Mouse (Mus musculus) small intestine, adult 2 months (tissue): ENCODE data around the gene Mapkapk5. TPM values are rescaled to one million over a fixed set of nuclear protein-coding genes. Genes with fewer than 3 reads are reported as not detected.
A peak's percentile ranks its signal among the peaks of the same experiment; 100 is the strongest.
"Not testable (repeated sequence)": the region's sequence is repeated elsewhere in the genome, so short reads cannot be mapped to it uniquely, and the experiment has no call there.

Experiments
- H3K27ac ChIP-seq: fragments of 200-500 bp; 2 replicates; pipeline ENCODE4 v1.5.1; 2012; ENCODE audit warnings: low read depth, low read length, control low read depth, inconsistent platforms; ENCODE audit not compliant: insufficient read depth
- H3K27me3 ChIP-seq: fragments of 200-500 bp; 2 replicates; pipeline ENCODE4 v1.6.1; 2012; ENCODE audit warnings: mild to moderate bottlenecking, moderate library complexity, low read length, inconsistent platforms; ENCODE audit not compliant: control insufficient read depth, insufficient read depth
- H3K36me3 ChIP-seq: fragments of 200-500 bp; 2 replicates; pipeline ENCODE4 v1.6.1; 2012; ENCODE audit warnings: mild to moderate bottlenecking, low read length, control low read depth, inconsistent platforms; ENCODE audit not compliant: control insufficient read depth, insufficient read depth
- H3K4me1 ChIP-seq: fragments of 200-500 bp; 2 replicates; pipeline ENCODE4 v1.6.1; 2012; ENCODE audit warnings: low read length, inconsistent platforms, mixed read lengths; ENCODE audit not compliant: control insufficient read depth, insufficient read depth, insufficient read length
- H3K4me3 ChIP-seq: fragments of 200-500 bp; 2 replicates; pipeline ENCODE4 v1.5.1; 2012; ENCODE audit warnings: low read depth, mild to moderate bottlenecking, control low read depth, inconsistent platforms, low read length, moderate library complexity
- CTCF ChIP-seq: fragments of 200-500 bp; IDR thresholded peaks from 2 replicates; pipeline ENCODE4 v1.5.1; 2012; ENCODE audit warnings: low read depth, mild to moderate bottlenecking, control low read depth, inconsistent platforms, low read length, moderate library complexity, mixed read lengths; ENCODE audit not compliant: insufficient replicate concordance, insufficient read length; ENCODE audit errors: extremely low read depth
- POLR2A ChIP-seq: fragments of 200-500 bp; IDR thresholded peaks from 2 replicates; pipeline ENCODE4 v1.6.1; 2012; ENCODE audit warnings: low read depth, mild to moderate bottlenecking, control low read depth, inconsistent platforms, low read length, moderate library complexity
- WGBS: fragments of 180-500 bp; shearing (Covaris S2); methylation state at CpG from one replicate; pipeline ENCODE4 v1.1.7; 2018; 5-methylcytosine and 5-hydroxymethylcytosine counted together
- polyA plus RNA-seq: library from polyadenylated mRNA; depleted of rRNA; stranded (reverse); fragments of >200 nt; gene quantifications from 2 replicates; pipeline ENCODE4 v1.2.3, GENCODE M21; 2012

The Mapkapk5 gene
- polyA plus RNA-seq, 1 experiment, result 36.5 TPM

DNA sequence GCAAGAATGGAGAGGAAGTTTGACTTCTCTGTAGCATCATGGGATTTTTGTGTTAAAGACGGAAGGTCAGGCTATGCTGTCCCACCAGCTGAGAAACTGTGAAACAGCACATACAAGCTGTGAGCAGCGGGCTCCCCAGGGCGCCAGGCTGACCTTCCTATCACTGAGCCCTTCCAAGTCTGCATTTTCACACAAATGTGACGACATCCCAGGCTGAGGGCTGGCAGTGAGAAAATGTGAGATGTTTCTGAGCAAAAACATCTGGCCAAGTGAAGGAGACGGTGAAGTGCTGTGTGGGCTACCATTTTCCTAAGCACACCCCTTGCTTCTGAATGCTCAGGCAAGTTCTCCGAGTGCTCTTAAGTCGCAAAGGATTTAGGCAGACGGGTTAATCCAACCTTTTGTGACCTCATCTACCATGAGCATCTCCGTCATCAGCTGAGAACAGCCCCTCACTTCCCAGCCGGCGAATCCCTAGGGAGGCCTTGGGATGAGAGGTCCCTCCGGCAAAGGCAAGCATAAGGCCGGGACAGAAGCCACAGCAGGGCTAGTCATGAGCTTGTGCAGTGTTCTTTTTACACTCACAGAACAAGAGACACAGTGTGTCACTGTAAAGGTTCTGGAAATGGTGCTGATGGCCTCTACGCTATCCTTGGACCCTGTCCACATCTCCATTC lies 19.8 kb downstream of the Mapkapk5 start:
- H3K36me3 ChIP-seq, result peaks cover 80% of the 10 kb centered on the region
- H3K27me3 ChIP-seq, result no peaks in the 10 kb centered on the region
- 92% methylated on average over 14 of the region's 14 CpGs for WGBS
- H3K4me3 ChIP-seq, result no peak overlapping the region
- H3K4me1 ChIP-seq, result no peaks in the 10 kb centered on the region
- TF ChIP-seq CTCF (no peak), POLR2A (no peak)
- H3K27ac ChIP-seq, result no peak overlapping the region

DNA sequence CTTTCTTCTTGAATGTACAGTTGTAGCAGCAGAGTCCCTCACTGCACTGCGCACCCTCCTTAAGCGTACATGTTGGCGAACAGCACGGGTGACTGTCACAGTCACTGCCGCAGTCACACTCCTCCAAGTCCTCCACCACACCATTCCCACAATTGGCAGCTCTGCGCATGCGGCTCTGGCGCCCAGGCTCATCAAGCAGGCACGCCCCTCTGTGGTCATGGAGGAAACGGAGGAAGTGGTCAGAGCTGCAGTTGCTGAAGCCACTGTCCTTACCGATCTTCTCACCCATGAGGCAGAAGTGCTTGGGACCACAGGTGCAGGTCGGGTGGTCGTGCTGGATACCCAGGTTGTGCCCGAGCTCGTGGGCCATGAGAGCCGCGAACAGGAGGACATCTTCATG lies 25.9 kb downstream of the Mapkapk5 start:
- H3K27ac ChIP-seq, H3K4me3 ChIP-seq, H3K4me1 ChIP-seq, H3K27me3 ChIP-seq: not testable (repeated sequence)
- peaks cover 31% of the 10 kb centered on the region for H3K36me3 ChIP-seq
- 82% methylated on average over 11 of the region's 17 CpGs for WGBS

DNA sequence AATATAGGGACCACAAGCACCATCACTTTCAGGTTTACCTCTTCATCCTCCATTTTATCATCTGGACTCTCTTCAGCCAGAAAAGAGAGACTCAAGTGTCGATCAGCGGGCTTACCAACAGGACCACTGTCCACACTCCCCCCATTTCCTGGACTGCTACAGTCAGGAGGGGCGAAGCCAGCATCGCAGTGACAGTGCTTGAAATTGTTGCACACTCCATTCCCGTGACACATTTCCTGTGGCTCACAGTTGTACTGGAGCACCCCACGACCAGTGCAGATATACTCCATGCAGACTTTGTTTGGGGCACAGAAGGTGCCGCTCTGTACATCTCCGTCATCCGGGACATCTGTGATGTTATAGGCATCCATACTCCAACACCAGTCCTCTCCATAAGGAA lies 26.7 kb downstream of the Mapkapk5 start:
- Histone ChIP-seq H3K27ac (no peak overlapping the region), H3K27me3 (no peaks in the 10 kb centered on the region), H3K4me1 (no peaks in the 10 kb centered on the region), H3K36me3 (peaks cover 24% of the 10 kb centered on the region), H3K4me3 (no peak overlapping the region)
- TF ChIP-seq POLR2A, result no peak
- no peak for TF ChIP-seq CTCF
- WGBS, result 91% methylated on average over 9 of the region's 9 CpGs

- peak overlapping the region; percentile 83 for H3K27ac ChIP-seq
- WGBS, result 37% methylated on average over 7 of the region's 7 CpGs
- peaks cover 9% of the 10 kb centered on the region; the same call in 1 of the 2 replicates for H3K4me1 ChIP-seq
- no peak for TF ChIP-seq POLR2A
- TF ChIP-seq CTCF, result no peak
- no peaks in the 10 kb centered on the region for H3K27me3 ChIP-seq
- no peaks in the 10 kb centered on the region for H3K36me3 ChIP-seq
- H3K4me3 ChIP-seq, result no peak overlapping the region
Measured at GRCm38 (mm10) chr5:121510009-121510408, 35.7 kb downstream of the Mapkapk5 start.

- Histone ChIP-seq H3K27ac (no peak overlapping the region), H3K4me1 (peaks cover 9% of the 10 kb centered on the region; the same call in 1 of the 2 replicates), H3K36me3 (no peaks in the 10 kb centered on the region), H3K4me3 (no peak overlapping the region), H3K27me3 (no peaks in the 10 kb centered on the region)
- 41% methylated on average over 1 of the region's 1 CpGs for WGBS
- TF ChIP-seq POLR2A (no peak), CTCF (no peak)
Measured at GRCm38 (mm10) chr5:121506846-121507245, 38.9 kb downstream of the Mapkapk5 start.

DNA sequence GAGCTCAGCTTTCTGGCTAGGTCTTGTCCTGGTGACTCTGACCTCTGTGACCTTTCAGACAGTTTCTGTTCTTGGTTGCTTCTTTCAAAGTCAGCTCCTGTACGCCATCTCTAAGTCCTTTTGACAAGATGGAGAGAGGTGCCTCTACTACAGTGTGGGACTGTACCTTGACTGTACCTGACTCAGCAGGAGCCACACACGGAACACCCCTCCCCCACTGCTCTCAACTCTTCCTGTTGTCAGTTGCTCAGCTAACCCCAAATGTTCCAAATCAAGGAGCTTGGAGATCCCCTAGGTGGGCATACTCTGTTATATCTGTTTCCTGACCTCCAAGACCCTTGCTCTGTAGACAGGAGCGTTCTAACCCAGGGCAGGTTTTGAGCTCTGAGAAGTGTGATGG lies 42.5 kb downstream of the Mapkapk5 start, which contains the start of gene Adam1b:
TSS of gene Adam1b (minus strand) at position 205 of the 400 bp plus-strand sequence.
- Histone ChIP-seq H3K27me3 (no peaks in the 10 kb centered on the region), H3K4me3 (no peak within 1 kb of the TSS), H3K27ac (no peak within 1 kb of the TSS), H3K36me3 (no peaks in the 10 kb centered on the region), H3K4me1 (peaks cover 1% of the 10 kb centered on the region; the same call in 1 of the 2 replicates)
- 89% methylated on average over 3 of the region's 3 CpGs for WGBS
- TF ChIP-seq POLR2A (no peak), CTCF (no peak)

DNA sequence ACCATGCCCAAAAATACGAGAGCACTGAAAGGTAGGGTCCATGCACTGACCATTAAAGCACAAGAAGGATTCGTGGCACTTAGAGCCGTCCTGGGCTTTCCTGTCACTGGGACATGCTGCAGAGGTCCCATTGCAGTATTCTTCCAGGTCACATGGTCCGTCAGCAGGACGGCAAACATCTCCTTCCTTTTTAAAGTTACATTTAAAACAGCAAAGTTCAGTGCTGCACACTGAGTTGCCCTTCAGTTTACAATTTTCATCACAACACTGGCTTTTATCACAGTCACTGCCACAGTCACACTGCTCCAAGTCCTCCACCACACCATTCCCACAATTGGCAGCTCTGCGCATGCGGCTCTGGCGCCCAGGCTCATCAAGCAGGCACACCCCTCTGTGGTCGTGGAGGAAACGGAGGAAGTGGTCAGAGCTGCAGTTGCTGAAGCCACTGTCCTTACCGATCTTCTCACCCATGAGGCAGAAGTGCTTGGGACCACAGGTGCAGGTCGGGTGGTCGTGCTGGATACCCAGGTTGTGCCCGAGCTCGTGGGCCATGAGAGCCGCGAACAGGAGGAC lies 44.2 kb downstream of the Mapkapk5 start:
- not testable (repeated sequence) for H3K27ac ChIP-seq
- 64% methylated on average over 12 of the region's 17 CpGs for WGBS

DNA sequence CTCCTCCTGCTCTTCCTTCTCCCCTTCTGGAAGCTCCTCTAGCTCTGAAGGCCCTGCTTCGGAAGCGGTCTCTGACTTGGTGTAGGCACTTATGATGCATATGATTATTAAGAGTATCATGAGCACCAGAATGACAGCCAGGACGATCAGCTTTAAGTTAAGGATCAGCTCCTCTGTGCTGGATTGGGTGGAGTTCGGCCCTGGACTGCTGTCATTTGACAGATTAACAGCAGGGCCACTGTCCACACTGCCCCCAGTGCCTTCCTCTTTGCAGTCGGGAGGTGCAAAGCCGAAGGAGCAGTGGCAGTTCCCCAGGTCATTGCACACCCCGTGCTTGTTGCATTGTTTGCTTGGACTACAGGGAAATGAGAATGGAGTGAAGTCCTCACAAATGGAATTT lies 45.0 kb downstream of the Mapkapk5 start:
- WGBS, result 48% methylated on average over 7 of the region's 7 CpGs
- H3K27ac ChIP-seq, result no peak overlapping the region
- H3K27me3 ChIP-seq, result no peaks in the 10 kb centered on the region
- H3K36me3 ChIP-seq, result no peaks in the 10 kb centered on the region
- TF ChIP-seq CTCF, result no peak
- no peak for TF ChIP-seq POLR2A
- no peak overlapping the region for H3K4me3 ChIP-seq
- no peaks in the 10 kb centered on the region for H3K4me1 ChIP-seq

More for the DNA sequence above, 44.2 kb downstream of the Mapkapk5 start:
- not testable (repeated sequence) for H3K4me1 ChIP-seq, H3K4me3 ChIP-seq, H3K36me3 ChIP-seq, H3K27me3 ChIP-seq
